Mouse (Mus musculus): ENCODE results near the gene Gm21304. TPM values are rescaled to one million over a fixed set of nuclear protein-coding genes. Genes with fewer than 3 reads are reported as not detected.
"Not testable (repeated sequence)": the region's sequence is repeated elsewhere in the genome, so short reads cannot be mapped to it uniquely, and the experiment has no call there.

Gene Gm21304
- total RNA-seq (2021), result not detected

- intact Hi-C loops (cut with DNase I); DNase-seq (ENCODE audit: low spot score in 2 of 2): not testable (repeated sequence)
Measured at GRCm38 (mm10) chr10:104168215-104168614, at the start of gene Gm21304. Gene Gm21304, plus strand, starts transcription at chr10:104168515.

DNA sequence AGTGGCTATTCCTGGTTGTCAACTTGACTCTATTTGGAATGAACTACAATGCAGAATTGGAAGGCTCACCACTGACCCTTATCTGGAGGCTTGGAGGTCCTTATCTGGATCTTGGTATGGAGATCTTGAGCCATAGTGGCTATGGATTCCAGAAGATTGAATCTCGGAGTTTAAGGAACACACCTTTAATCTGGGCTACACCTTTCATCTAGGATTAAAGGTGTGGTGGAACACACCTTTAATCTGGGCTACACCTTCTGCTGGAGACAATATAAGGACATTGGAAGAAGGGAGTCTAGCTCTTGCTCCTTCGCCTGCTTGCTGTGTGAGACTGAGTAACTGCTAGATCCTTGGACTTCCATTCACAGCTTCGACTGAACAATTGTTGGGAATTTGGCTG lies 25.6 kb upstream of the Gm21304 start, which contains the start of gene Gm21293:
Gm21293 (plus strand) TSS at position 301 of the 400 bp plus-strand sequence.
- DNase-seq (ENCODE audit: low spot score in 2 of 2); intact Hi-C loops (cut with DNase I): not testable (repeated sequence)

DNA sequence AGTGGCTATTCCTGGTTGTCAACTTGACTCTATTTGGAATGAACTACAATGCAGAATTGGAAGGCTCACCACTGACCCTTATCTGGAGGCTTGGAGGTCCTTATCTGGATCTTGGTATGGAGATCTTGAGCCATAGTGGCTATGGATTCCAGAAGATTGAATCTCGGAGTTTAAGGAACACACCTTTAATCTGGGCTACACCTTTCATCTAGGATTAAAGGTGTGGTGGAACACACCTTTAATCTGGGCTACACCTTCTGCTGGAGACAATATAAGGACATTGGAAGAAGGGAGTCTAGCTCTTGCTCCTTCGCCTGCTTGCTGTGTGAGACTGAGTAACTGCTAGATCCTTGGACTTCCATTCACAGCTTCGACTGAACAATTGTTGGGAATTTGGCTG lies 17.1 kb upstream of the Gm21304 start, which contains the start of gene Gm6763:
Gm6763 (plus strand) TSS at position 301 of the 400 bp plus-strand sequence.
- DNase-seq (ENCODE audit: low spot score in 2 of 2); intact Hi-C loops (cut with DNase I): not testable (repeated sequence)

DNA sequence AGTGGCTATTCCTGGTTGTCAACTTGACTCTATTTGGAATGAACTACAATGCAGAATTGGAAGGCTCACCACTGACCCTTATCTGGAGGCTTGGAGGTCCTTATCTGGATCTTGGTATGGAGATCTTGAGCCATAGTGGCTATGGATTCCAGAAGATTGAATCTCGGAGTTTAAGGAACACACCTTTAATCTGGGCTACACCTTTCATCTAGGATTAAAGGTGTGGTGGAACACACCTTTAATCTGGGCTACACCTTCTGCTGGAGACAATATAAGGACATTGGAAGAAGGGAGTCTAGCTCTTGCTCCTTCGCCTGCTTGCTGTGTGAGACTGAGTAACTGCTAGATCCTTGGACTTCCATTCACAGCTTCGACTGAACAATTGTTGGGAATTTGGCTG lies 8.6 kb upstream of the Gm21304 start, which contains the start of gene Gm8764:
Gm8764 (plus strand) TSS at position 301 of the 400 bp plus-strand sequence.
- DNase-seq (ENCODE audit: low spot score in 2 of 2); intact Hi-C loops (cut with DNase I): not testable (repeated sequence)

DNA sequence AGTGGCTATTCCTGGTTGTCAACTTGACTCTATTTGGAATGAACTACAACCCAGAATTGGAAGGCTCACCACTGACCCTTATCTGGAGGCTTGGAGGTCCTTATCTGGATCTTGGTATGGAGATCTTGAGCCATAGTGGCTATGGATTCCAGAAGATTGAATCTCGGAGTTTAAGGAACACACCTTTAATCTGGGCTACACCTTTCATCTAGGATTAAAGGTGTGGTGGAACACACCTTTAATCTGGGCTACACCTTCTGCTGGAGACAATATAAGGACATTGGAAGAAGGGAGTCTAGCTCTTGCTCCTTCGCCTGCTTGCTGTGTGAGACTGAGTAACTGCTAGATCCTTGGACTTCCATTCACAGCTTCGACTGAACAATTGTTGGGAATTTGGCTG lies 8.4 kb downstream of the Gm21304 start, which contains the start of gene Gm21312:
Gm21312 (plus strand) TSS at position 301 of the 400 bp plus-strand sequence.
- intact Hi-C loops (cut with DNase I), result not testable (repeated sequence)

DNA sequence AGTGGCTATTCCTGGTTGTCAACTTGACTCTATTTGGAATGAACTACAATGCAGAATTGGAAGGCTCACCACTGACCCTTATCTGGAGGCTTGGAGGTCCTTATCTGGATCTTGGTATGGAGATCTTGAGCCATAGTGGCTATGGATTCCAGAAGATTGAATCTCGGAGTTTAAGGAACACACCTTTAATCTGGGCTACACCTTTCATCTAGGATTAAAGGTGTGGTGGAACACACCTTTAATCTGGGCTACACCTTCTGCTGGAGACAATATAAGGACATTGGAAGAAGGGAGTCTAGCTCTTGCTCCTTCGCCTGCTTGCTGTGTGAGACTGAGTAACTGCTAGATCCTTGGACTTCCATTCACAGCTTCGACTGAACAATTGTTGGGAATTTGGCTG lies 16.9 kb downstream of the Gm21304 start, which contains the start of gene Gm20765:
Gm20765 (plus strand) TSS at position 301 of the 400 bp plus-strand sequence.
- DNase-seq (ENCODE audit: low spot score in 2 of 2); intact Hi-C loops (cut with DNase I): not testable (repeated sequence)

More for the DNA sequence above, 8.4 kb downstream of the Gm21304 start, which contains the start of gene Gm21312:
- not testable (repeated sequence) for DNase-seq (ENCODE audit: low spot score in 2 of 2)

- intact Hi-C loops (cut with DNase I); DNase-seq (ENCODE audit: low spot score in 2 of 2): not testable (repeated sequence)
Measured at GRCm38 (mm10) chr10:104193742-104194141, 25.4 kb downstream of the Gm21304 start, which contains the start of gene Gm4340. Gene Gm4340, plus strand, starts transcription at chr10:104194042.

DNA sequence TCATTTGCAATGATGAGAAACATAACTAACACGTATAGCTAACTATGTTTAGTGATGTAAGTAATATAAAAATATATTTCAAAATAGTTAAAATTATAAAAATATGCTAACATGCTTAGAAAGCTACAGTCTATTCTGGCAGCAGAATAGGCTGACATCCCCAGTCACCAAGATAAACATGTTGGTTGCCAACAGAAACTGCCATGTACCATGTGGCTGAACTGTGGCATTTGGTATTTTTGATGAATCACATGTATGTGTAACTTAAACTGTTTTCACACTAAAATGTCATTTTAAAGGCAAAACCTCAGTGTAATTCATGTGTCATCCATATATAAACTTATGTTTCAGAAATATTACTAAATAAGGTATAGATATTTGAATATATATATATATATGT lies 41.3 kb downstream of the Gm21304 start:
- DNase-seq (ENCODE audit: low spot score in 2 of 2), result no peak
- intact Hi-C loops (cut with DNase I), result no loop called here

- intact Hi-C loops (cut with DNase I), result no loop called here
- DNase-seq (ENCODE audit: low spot score in 2 of 2), result no peak
Measured at GRCm38 (mm10) chr10:104210268-104210990, 42.1 kb downstream of the Gm21304 start.

GRCm38 (mm10) chr10:104214527-104214926 lies 46.2 kb downstream of the Gm21304 start:
- no peak for DNase-seq (ENCODE audit: low spot score in 2 of 2)
- intact Hi-C loops (cut with DNase I), result no loop called here

Other genes with a start within 250 kb of the Gm21304 start
- not detected for gene Gm21293, start 25.5 kb upstream of the Gm21304 start, total RNA-seq (2021)
- not detected for gene Gm6763, start 17.0 kb upstream of the Gm21304 start, total RNA-seq (2021)
- not detected for gene Gm8764, start 8.5 kb upstream of the Gm21304 start, total RNA-seq (2021)
- gene Gm21312, start 8.5 kb downstream of the Gm21304 start, total RNA-seq (2021), result not detected
- gene Gm20765, start 17.0 kb downstream of the Gm21304 start, total RNA-seq (2021), result not detected
- not detected for gene Gm4340, start 25.5 kb downstream of the Gm21304 start, total RNA-seq (2021)

Data from left cerebral cortex, postnatal 36 days (tissue).